Mouse (Mus musculus) heart, adult 10 weeks (tissue): Measurements from ENCODE around the gene Tle6. TPM values are rescaled to one million over a fixed set of nuclear protein-coding genes. Genes with fewer than 3 reads are reported as not detected.

Experiments
- polyA plus RNA-seq: library from polyadenylated mRNA; stranded (reverse); fragments of 350-450 nt; fragmentation: Illumina TruSeq; extraction: RNeasy Lipid Tissue Mini Kit (QIAGEN cat#74804); gene quantifications from one replicate; pipeline ENCODE4 v1.2.3, GENCODE M21; 2014; ENCODE audit warnings: low read depth, low replicate concordance

The Tle6 gene
- polyA plus RNA-seq, result 14.7 TPM

DNA sequence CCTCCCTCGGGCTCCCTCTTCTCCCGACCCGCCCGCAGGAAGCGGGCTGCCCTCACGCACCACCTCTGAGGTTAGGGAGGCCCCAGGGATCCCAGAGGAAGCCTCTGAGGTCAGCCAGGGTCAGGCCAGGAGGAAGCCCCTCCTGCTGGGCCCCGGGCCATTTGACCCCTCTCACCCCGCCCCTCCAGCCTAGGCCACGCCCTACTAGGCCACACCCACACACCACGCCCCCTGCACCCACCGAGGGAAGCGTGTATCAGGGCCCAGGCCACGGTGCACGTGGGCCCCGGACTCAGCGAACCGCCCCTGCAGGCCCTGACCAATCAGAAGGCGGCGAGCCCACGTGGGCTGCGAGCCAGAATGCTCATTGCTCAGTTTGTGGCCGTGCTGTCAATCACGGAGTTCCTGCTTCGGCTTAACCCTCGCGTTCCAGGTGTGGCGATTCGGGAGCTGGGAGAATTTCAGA, at the start of gene Tle6:
Gene Tle6 (minus strand): TSS at position 336 of the 466 bp plus-strand sequence.

DNA sequence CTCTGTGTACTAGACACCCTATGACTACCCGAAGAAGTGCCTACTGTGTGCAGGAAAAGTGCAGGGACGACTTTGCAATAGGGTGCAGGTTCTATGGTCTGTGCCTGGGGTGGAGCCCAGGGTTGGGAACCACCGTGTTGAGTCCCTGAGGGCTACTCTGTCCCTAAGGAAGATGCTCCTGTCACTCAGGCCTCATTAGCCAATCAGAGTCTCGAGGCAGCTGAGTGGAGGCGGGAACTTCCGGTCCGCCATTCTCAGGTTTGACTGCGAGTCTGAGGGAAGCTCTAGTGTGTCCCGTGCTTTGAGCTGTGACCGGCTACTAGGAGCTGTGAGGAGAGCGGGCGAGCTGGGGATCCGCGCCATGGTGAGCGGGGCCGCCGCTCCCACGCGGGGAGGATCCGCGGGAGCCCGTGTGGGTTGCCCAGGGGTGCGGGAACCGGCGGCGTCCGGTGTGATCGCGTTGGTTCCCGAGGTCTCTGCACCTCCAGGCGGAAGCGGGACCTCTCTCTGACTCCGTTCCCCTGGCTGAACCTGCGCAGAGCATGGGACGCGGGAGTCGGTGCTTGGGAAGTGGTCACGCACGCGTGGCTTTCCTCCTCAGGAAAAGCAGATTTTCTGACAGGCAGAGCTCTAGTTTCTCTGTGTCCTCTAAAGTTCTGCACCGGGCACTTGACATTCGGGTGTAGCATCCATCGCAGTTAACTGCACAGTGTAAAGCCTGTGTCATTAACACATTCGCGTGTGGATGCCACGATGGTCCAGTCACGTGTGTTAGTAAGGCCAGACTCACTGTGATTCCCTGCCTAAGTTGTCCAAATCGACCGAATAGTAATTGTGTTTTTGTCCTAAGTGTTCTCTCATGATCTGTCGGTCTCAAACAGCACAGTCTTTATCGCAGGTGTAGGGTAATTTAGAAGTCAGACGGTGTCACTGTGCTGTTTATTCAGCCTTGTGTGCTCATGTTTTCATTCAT, 48.2 kb upstream of the Tle6 start, which contains the start of gene Gm10778:
Gene Gm10778 (plus strand): TSS at position 257 of the 973 bp plus-strand sequence.

DNA sequence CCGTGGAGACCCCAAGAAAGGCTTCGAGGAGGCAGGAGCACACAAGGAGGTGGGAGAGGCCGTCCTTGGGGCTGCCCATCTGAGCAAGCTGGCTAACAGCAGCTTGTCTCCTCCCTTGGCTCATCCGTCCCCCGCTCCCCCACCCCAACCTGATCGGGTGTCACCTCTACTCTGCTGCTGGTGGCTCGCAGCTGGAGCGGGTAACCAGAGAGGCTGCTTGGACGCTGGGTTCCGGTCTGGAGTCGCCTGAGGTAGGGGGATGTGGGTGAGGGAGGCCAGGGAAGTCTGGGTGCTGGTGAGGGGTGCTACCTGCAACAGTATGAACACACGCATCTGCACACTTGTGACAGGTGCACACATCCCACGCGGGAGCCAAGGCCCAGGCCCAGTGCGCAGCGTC, 27.5 kb upstream of the Tle6 start, which contains the start of gene Ankrd24:
Gene Ankrd24 (plus strand): TSS at position 151 of the 400 bp plus-strand sequence.

DNA sequence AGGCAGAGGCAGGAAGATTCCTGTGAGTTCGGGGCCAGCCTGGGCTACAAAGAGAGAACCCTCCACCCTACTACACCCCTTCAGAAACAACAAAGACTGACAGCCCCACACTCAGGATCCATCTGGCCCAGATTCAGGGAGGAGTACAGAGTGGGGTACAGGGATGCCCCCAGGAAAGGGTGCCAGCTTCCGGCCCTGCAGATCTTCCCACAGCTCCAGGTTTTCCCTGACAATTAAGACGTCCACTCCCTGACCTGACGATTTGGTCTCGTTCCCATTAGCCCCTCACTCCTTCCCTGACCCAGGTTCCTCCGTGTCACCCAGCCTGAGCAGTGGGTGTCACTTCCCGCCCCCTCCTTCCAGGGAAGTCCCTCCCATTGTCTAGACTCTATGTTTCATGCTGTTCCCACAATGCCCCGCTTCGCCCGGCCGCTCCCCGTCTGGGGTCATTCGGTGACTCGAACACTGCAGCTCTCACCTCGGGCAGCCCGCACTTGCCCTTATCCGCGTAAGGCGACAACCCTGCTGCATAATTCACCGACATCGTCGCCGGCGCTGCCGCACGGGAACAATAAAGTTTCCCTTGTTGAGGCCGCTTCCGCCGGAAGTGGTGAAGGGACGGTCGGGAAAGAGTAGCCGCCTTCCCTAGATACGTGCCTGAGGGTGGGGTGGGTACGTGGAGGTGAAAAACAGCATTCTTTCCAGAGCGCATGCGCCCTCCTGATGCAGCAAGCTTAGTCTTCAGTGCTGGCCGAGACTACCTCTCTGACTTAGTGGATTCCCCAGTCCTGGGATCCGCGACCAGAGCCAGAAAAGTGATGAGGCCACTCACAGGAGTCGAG, 26.3 kb upstream of the Tle6 start, which contains the start of gene Sirt6:
Gene Sirt6 (minus strand): TSS at position 804 of the 842 bp plus-strand sequence.

DNA sequence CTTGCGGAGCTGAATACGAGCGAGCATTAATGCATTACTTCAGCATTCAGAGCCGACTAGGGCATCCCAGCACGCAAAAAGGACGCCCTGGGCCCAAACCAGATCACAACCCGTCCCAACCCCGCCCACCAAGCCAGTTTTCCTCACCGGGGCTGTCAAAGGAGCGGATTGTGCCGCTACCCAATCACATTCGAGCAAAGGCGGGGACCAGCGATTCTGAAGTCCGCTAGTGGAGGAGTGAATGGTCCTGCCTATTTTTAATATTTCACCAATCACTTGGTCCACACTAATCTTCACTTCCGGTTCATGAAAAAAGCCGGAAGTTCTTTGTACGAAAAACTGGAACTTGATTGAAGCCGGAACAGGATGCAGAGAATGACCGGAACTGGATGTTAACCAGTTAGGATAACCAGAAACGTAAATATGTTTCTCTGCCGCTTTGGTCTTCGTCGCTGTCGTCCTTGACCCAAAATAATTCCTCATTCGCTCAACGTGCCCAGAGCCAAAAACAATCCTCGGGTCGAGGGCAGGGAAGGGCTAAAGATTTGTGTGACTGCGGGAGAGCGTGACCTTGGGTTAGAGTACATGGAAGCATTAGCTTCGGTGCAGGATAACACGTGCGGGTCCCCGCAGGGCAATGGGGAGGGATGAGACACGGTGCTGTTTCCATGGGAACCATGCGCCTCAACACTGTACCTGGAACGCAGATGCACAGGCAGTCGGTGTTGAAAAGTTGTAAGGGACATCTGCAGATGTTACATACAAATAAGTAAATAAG, 5.3 kb upstream of the Tle6 start, which contains the start of gene BC025920:
Gene BC025920 (plus strand): TSS at position 297 of the 778 bp plus-strand sequence.

DNA sequence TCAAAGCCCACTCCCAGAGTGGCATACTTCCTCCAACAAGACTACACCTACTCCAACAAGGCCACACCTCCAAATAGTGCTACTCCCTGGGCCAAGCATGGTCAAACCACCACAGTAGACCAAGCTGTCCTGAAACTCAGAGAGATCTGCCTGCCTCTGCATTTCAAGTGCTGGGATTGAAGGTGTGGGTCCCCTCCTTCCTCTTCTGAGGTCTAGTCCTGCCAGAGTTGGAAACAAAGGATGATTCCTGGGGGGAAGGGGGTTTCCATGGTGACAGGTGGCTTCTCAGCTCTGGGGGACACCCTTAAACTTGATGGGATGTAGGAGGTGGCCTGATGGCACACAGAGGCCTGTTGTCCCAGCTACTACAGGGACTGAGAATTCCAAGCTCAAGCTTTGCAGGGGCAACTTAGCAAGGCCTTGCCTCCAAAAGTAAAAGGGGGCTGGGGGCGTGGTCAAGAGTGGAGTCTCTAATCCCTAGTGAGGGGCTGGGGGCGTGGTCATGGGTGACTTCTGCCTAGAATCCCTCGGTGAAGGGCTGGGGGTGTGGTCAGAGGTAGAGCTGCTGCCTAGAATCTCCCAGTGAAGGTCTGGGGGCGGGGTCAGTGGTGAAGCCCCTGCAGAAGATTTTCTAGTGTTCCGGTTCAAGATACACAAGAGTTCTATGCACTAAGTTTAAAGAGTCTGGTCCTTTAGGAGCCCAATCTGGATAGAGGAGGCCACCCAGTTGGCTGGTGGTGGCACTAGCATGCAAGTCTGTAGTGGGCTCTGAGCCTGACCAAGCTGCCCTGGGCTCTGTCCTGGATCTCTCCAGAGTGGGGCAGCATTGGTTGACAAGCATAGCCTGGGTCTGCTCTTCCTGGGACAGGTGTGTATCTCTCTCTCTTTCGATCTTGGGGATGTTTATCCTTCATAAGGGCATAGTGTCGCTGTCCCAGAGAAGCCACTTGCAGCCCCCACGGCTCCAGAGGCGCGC, 26.5 kb downstream of the Tle6 start, which contains the start of gene Tle2:
Gene Tle2 (plus strand): TSS at position 481 of the 976 bp plus-strand sequence.

DNA sequence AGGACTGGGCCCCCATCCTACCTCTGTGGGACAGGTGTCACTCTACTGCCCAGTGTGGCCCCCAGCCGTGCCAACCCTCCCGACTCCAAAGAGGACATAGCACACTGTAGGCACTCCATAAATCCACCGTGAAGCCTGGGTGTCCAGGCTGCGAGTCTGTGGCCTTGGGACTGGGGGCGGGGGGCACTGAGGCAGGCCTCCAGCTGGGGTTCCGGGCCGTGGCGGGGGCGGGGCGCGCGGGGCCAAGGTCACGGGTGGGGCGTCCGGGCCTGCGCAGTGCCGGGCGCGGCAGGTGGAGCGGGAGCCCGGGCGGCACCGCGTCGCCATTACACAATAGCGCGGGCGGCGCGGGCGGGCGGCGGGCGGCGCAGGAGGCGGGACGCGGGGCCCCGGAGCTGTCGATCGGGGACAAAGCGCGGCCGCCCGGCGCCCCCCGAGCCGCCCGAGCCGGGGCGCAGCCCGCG, 41.7 kb downstream of the Tle6 start, which contains the start of gene Aes:
Gene Aes (plus strand): TSS at position 326 of the 464 bp plus-strand sequence.

DNA sequence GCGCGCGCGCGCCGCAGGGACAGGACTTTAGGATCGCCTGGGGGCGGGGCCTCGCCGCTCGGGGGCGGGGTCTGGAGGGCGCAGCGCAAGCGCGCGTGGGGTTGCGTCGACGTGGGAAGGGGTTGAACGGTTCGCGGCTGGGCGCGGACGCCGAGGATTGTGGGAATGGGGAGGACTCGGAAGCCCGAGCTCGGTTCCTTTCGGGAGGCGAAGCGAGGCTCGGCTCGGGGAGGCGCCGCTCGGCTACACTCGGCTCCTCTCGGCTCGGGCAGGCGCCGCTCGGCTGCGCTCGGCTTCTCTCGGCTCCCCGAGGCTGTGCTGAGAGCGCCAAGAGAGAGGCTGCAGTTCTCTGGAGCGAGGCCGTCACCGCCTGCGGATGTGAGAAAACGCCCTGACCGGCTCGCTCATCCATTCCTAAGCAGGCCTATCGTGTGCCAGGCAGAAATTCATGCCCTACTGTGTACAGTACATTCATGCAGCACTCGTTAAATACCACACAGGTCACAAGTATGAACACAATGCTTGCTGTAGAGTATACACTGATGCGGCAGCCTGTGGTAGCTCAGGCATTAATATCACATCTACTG, 55.6 kb downstream of the Tle6 start, which contains the start of gene Gna11:
Gene Gna11 (minus strand): TSS at position 30 of the 587 bp plus-strand sequence.

Other genes with a start within 250 kb of the Tle6 start
- gene Mfsd12, start 243.6 kb downstream of the Tle6 start, polyA plus RNA-seq, result 6.7 TPM
- not detected for gene 4930404N11Rik, start 235.3 kb downstream of the Tle6 start, polyA plus RNA-seq
- 21.5 TPM for gene Fzr1, start 222.6 kb downstream of the Tle6 start, polyA plus RNA-seq
- gene Dohh, start 216.6 kb downstream of the Tle6 start, polyA plus RNA-seq, result 54.8 TPM
- 2.0 TPM for gene Gm48551, start 216.6 kb downstream of the Tle6 start, polyA plus RNA-seq
- gene Gm48552, start 212.1 kb downstream of the Tle6 start, polyA plus RNA-seq, result not detected
- 6.5 TPM for gene Smim24, start 208.0 kb downstream of the Tle6 start, polyA plus RNA-seq
- gene Nfic, start 145.4 kb downstream of the Tle6 start, polyA plus RNA-seq, result 69.1 TPM
- gene Celf5, start 118.4 kb downstream of the Tle6 start, polyA plus RNA-seq, result 0.50 TPM
- 59.9 TPM for gene Ncln, start 104.7 kb downstream of the Tle6 start, polyA plus RNA-seq
- gene S1pr4, start 100.9 kb downstream of the Tle6 start, polyA plus RNA-seq, result 0.65 TPM
- gene Gna15, start 76.8 kb downstream of the Tle6 start, polyA plus RNA-seq, result 2.3 TPM
- gene Gna11, start 55.9 kb downstream of the Tle6 start, polyA plus RNA-seq, result 52.1 TPM
- gene Aes, start 41.6 kb downstream of the Tle6 start, polyA plus RNA-seq, result 1,032 TPM
- 16.3 TPM for gene Tle2, start 26.5 kb downstream of the Tle6 start, polyA plus RNA-seq
- 5.9 TPM for gene BC025920, start 5.2 kb upstream of the Tle6 start, polyA plus RNA-seq
- 8.1 TPM for gene Sirt6, start 26.7 kb upstream of the Tle6 start, polyA plus RNA-seq
- gene Ankrd24, start 27.5 kb upstream of the Tle6 start, polyA plus RNA-seq, result 19.0 TPM
- 2.7 TPM for gene Gm10778, start 48.0 kb upstream of the Tle6 start, polyA plus RNA-seq
- gene Zfp433, start 103.8 kb upstream of the Tle6 start, polyA plus RNA-seq, result 4.7 TPM
- 3.5 TPM for gene Gm3055, start 170.1 kb upstream of the Tle6 start, polyA plus RNA-seq
- 0.68 TPM for gene Gm4767, start 211.1 kb upstream of the Tle6 start, polyA plus RNA-seq